Mouse (Mus musculus) CD4-positive naive resting alpha-beta T cell, adult 76 days (primary cell): ENCODE measurements around the gene Hnrnph3. TPM values are rescaled to one million over a fixed set of nuclear protein-coding genes. Genes with fewer than 3 reads are reported as not detected.

Experiments
- total RNA-seq: library from RNA; stranded (reverse); gene quantifications from one replicate; pipeline ENCODE4 v1.2.4, GENCODE M21; 2023

The Hnrnph3 gene
- total RNA-seq = 78.8 TPM

GRCm38 (mm10) chr10:63023749-63024579, at the start of gene Hnrnph3, which contains the start of gene Pbld2:
TSS of gene Hnrnph3 (minus strand) at chr10:63024217.
TSS of gene Pbld2 (plus strand) at chr10:63024315.

GRCm38 (mm10) chr10:63059862-63060261, 35.8 kb upstream of the Hnrnph3 start, which contains the start of gene Pbld1:
TSS of gene Pbld1 (plus strand) at chr10:63060162.

DNA sequence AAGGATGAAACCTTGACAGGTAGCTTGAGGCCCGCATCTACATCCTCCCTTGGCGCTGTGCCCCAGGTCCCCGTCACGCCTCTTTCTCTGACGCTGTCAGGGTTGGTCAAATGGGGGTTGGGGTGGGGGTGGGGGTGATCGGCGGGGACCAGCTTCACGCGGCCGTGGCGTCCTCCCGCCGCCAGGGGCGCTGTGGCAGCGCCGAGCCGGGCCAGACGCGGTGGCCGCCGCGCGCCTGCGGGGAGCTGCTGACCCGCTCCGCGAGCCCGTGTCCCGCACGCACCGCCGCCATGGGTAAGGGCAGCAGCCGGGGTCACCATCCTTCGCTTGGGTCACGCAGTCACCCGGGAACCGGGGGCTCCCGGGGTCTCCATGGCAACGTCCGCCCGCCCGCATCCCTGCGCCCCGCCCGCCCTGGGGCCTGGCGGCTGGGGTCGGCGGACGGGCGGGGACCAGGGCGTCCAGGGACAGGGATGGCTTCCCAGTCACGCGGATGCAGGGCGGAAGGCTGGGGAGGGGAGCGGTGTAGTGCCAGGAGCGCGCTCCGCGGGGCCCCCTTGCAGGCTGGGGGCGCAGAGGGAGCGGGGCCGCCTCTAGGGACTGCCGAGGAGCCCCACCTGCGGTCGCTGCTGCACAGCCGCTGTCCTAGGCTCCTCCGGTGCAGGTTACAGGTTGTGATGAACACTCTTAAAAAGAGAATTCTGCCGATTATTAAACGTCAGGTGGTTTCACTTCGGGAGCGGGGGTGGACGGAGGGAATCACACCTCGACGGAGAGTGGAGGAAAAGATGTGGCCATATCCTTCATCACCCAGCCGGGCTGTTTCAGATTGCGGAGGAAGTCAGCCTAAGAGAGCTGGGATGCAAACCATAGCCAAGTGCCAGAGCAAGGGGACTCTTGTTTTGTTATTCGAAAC, 43.7 kb downstream of the Hnrnph3 start, which contains the start of gene Rufy2:
Gene Rufy2, plus strand, starts transcription at position 185 of the 916 bp plus-strand sequence.

Other genes starting within 250 kb of the Hnrnph3 start
- 130 TPM for gene Ccar1, start 231.9 kb downstream of the Hnrnph3 start, total RNA-seq
- gene Tet1, start 115.2 kb downstream of the Hnrnph3 start, total RNA-seq = 19.0 TPM
- 12.5 TPM for gene Slc25a16, start 103.6 kb downstream of the Hnrnph3 start, total RNA-seq
- 1.00 TPM for gene Dna2, start 77.2 kb downstream of the Hnrnph3 start, total RNA-seq
- 45.6 TPM for gene Rufy2, start 44.0 kb downstream of the Hnrnph3 start, total RNA-seq
- 3.2 TPM for gene Pbld2, start 98 bp upstream of the Hnrnph3 start, total RNA-seq
- 1.1 TPM for gene Pbld1, start 35.9 kb upstream of the Hnrnph3 start, total RNA-seq
- not detected for gene Atoh7, start 75.4 kb upstream of the Hnrnph3 start, total RNA-seq
- gene Mypn, start 179.7 kb upstream of the Hnrnph3 start, total RNA-seq = not detected
- gene Herc4, start 219.6 kb upstream of the Hnrnph3 start, total RNA-seq = 164 TPM